Mouse (Mus musculus) embryonic facial prominence, embryonic 13.5 days (tissue): Measurements from ENCODE around the gene Eloa. TPM values are rescaled to one million over a fixed set of nuclear protein-coding genes. Genes with fewer than 3 reads are reported as not detected.
A peak's percentile ranks its signal among the peaks of the same experiment; 100 is the strongest.

ENCODE experiments used
- ATAC-seq: fragments of 200-750 bp; cut with Nextera tagmentation; 2 replicates; pipeline ENCODE4 v1.8.0; 2017; ENCODE audit warnings: low read depth; ENCODE audit not compliant: insufficient number of reproducible peaks, insufficient read depth, low FRiP score, low TSS enrichment
- H3K27ac ChIP-seq: fragments of 300-500 bp; sonication (generic); 2 replicates; pipeline ENCODE4 v1.5.1; 2015; ENCODE audit warnings: moderate library complexity, mild to moderate bottlenecking, inconsistent platforms
- H3K27me3 ChIP-seq: fragments of 300-500 bp; sonication (generic); 2 replicates; pipeline ENCODE4 v1.6.1; 2015; ENCODE audit warnings: mild to moderate bottlenecking, inconsistent platforms
- H3K36me3 ChIP-seq: fragments of 300-500 bp; sonication (generic); 2 replicates; pipeline ENCODE4 v1.6.1; 2015; ENCODE audit warnings: mild to moderate bottlenecking, inconsistent platforms
- H3K4me1 ChIP-seq: fragments of 300-500 bp; sonication (generic); 2 replicates; pipeline ENCODE4 v1.6.1; 2015; ENCODE audit warnings: inconsistent platforms
- H3K4me2 ChIP-seq: fragments of 300-500 bp; sonication (generic); 2 replicates; pipeline ENCODE4 v1.6.1; 2015; ENCODE audit warnings: moderate library complexity, mild to moderate bottlenecking, inconsistent platforms
- H3K4me3 ChIP-seq: fragments of 300-500 bp; sonication (generic); 2 replicates; pipeline ENCODE4 v1.5.1; 2015; ENCODE audit warnings: mild to moderate bottlenecking, inconsistent platforms
- H3K9ac ChIP-seq: fragments of 300-500 bp; sonication (generic); 2 replicates; pipeline ENCODE4 v1.6.1; 2015; ENCODE audit warnings: mild to moderate bottlenecking, inconsistent platforms
- H3K9me3 ChIP-seq: fragments of 300-500 bp; sonication (generic); 2 replicates; pipeline ENCODE4 v1.6.1; 2016; ENCODE audit warnings: inconsistent platforms
- WGBS: fragments of 180-500 bp; shearing (Covaris S2); methylation state at CpG from one replicate; pipeline ENCODE4 v1.1.7; 2015; ENCODE audit warnings: mixed read lengths; 5-methylcytosine and 5-hydroxymethylcytosine counted together
- polyA plus RNA-seq: library from polyadenylated mRNA; unstranded; fragments of >200 nt; fragmentation: Nextera tagmentation; extraction: Ambion mirVana; gene quantifications from 2 replicates; pipeline ENCODE4 v1.2.1, GENCODE M21; 2015

Gene Eloa
- polyA plus RNA-seq, 1 experiment from 2014 or later: 42.5 TPM

DNA sequence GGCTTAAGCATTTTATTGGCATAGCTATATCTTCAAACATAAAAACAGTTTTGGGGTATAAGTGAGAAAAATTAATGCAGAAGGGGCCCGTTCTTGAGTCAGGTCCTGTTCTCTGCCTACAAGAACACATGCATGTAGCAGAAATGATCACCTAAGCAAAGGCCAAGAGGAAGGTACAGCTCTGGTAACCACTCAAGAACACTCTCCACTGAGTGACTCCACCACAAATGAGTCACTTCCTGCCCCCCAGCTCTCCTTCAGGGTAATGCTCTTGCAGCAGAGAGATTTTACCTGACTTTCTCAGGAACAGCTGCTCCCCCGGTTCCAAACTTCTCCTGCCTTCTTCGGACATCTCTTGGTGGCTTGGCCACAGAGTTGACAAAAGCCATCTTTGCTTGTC is 14.7 kb downstream of the Eloa start:
- H3K36me3 ChIP-seq: peaks cover 94% of the 10 kb centered on the region
- ATAC-seq: no peak
- 92% methylated on average over 3 of the region's 3 CpGs for WGBS

DNA sequence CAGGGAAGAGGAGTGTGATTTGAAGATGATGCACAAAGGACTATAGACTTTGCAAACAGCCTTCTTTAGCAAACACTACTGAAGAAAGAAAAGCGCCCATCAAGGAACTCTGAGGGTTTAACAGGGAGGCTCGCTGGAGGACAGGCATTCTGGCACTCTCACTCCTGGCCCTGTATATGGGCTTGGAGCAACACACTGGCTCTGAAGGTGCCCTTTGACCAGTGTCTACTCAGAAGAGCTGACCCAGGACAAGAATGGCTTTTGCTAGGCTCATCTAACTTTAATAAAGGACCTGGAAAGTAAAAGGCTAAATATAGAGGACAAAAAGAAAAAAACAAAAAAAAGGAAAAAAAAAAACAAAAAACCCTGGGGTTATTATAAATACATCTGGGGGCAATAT is 16.6 kb downstream of the Eloa start:
- H3K4me3 ChIP-seq: no peak overlapping the region
- ATAC-seq: no peak
- H3K27me3 ChIP-seq: no peaks in the 10 kb centered on the region
- H3K9ac ChIP-seq: no peak overlapping the region
- H3K36me3 ChIP-seq: peaks cover 86% of the 10 kb centered on the region
- no peaks in the 10 kb centered on the region for H3K9me3 ChIP-seq
- H3K4me2 ChIP-seq: no peak overlapping the region
- WGBS: 88% methylated on average over 2 of the region's 2 CpGs
- H3K27ac ChIP-seq: no peak overlapping the region
- H3K4me1 ChIP-seq: no peaks in the 10 kb centered on the region

More for the DNA sequence above, 14.7 kb downstream of the Eloa start:
- no peak overlapping the region for H3K27ac ChIP-seq
- no peak overlapping the region for H3K9ac ChIP-seq
- H3K9me3 ChIP-seq: no peaks in the 10 kb centered on the region
- no peak overlapping the region for H3K4me3 ChIP-seq
- H3K4me1 ChIP-seq: no peaks in the 10 kb centered on the region
- no peak overlapping the region for H3K4me2 ChIP-seq
- no peaks in the 10 kb centered on the region for H3K27me3 ChIP-seq

DNA sequence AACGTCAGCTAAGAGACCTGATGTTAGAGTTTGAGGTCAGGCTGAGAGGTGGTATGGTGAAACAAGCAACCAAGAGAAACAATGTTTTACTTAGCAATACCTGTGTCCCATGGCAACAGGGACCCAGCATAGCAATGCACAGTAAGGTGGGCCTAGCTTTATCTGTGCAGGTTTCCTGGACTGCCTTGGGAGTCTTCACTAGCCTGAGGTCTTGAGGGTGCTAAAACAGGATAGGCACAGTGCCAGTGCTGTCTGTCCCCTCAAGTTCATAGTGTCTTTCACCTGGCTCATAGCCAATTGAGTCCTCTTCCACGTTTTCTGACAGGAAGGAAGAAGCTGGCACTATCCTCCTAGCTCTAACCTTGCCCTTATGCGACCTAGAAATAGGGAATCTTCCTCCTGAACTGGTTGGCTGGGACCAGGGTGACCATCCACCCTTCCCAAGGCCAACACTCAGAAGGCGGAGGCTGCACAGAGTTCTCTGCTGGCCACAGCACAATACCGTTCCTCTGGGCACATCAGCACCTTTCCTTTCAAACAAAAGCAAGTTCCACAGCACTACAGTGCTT is 17.4 kb downstream of the Eloa start:
- no peak overlapping the region for H3K27ac ChIP-seq
- WGBS: 89% methylated on average over 5 of the region's 5 CpGs
- H3K4me2 ChIP-seq: no peak overlapping the region
- H3K36me3 ChIP-seq: peaks cover 78% of the 10 kb centered on the region
- no peak overlapping the region for H3K4me3 ChIP-seq
- no peak overlapping the region for H3K9ac ChIP-seq
- ATAC-seq: no peak
- H3K27me3 ChIP-seq: no peaks in the 10 kb centered on the region
- no peaks in the 10 kb centered on the region for H3K9me3 ChIP-seq
- H3K4me1 ChIP-seq: no peaks in the 10 kb centered on the region

- Histone ChIP-seq H3K9ac (no peak overlapping the region), H3K4me3 (no peak overlapping the region), H3K9me3 (peaks cover 10% of the 10 kb centered on the region; the same call in 1 of the 2 replicates), H3K4me2 (no peak overlapping the region), H3K27ac (no peak overlapping the region), H3K4me1 (no peaks in the 10 kb centered on the region), H3K27me3 (no peaks in the 10 kb centered on the region), H3K36me3 (no peaks in the 10 kb centered on the region)
- ATAC-seq: no peak
- 80% methylated on average over 4 of the region's 4 CpGs for WGBS
Measured at GRCm38 (mm10) chr4:135995118-135995517, 26.4 kb downstream of the Eloa start.

GRCm38 (mm10) chr4:135993941-135994340 is 27.6 kb downstream of the Eloa start:
- no peak for ATAC-seq
- H3K9me3 ChIP-seq: peaks cover 10% of the 10 kb centered on the region; the same call in 1 of the 2 replicates
- no peak overlapping the region for H3K4me3 ChIP-seq
- no peak overlapping the region for H3K9ac ChIP-seq
- H3K27ac ChIP-seq: no peak overlapping the region
- no peaks in the 10 kb centered on the region for H3K36me3 ChIP-seq
- 95% methylated on average over 6 of the region's 6 CpGs for WGBS
- no peaks in the 10 kb centered on the region for H3K4me1 ChIP-seq
- no peaks in the 10 kb centered on the region for H3K27me3 ChIP-seq
- H3K4me2 ChIP-seq: no peak overlapping the region

DNA sequence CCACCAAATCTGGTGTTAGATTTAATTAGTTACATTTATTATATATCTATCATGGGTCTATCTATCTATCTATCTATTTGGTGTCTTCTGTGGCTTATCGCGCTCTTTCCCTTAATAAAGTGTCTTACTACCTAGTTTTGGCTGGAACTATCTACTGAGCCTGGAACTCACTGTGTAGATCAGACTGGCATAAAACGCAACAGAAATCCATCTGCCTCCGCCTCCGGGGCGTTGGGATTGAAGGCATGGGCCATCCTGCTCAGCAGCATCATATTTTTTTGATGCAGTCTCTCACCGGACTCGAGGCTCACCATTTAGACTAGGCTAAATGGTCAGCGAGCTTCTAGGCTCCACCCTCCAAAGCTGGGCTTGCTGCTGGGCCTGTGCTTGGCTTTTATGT is 33.8 kb downstream of the Eloa start:
- Histone ChIP-seq H3K9me3 (peaks cover 2% of the 10 kb centered on the region; the same call in 1 of the 2 replicates), H3K9ac (peak overlapping the region; percentile 96), H3K4me1 (peaks cover 16% of the 10 kb centered on the region), H3K36me3 (peaks cover 26% of the 10 kb centered on the region), H3K27me3 (no peaks in the 10 kb centered on the region), H3K4me3 (peak overlapping the region; percentile 94), H3K4me2 (peak overlapping the region; percentile 84), H3K27ac (peak overlapping the region; percentile 87)
- ATAC-seq: no peak
- 63% methylated on average over 9 of the region's 9 CpGs for WGBS

DNA sequence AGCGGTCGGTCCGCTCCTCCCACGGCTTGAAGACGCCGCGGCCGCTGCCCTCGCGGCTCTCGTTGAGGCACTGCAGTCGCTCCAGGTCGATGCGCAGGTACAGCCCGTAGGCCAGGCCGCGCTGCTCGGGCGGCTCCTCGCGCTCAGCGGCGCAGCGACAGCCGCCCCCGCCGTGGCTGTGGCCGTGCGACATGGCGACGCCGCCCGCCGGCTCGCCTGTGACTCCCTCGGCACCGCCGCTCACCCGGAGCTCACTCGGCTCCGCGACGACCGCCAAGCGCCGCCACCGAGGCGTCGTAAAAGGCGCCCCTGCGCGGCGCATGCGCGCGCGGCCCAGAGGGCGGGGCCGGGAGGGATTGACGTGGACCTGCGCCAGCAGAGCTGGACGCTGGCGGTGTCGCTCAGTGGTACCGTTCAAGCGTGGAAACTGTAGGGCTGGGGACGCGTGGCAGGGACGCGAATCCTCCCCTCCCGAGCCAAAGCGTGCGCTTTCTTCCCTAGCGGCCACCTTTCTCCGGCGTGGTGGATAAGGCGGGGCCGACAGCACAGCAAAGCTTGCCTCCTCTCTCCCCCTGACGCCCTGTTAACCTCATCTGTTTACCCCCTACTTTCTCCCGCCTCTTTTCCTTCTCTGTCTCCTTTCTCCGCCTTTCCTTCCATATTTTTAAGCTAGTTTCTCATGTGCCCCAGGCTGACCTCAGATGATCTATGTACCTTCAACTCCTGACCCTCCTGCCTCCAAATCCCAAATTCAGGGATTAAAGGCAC is 34.4 kb downstream of the Eloa start, which contains the start of gene Pithd1:
Pithd1 (minus strand) TSS at position 322 of the 768 bp plus-strand sequence.
- ATAC-seq: peak; percentile 69
- WGBS: under 1% methylated on average over 80 of the region's 81 CpGs
- H3K36me3 ChIP-seq: peaks cover 29% of the 10 kb centered on the region
- H3K27me3 ChIP-seq: no peaks in the 10 kb centered on the region
- peaks cover 16% of the 10 kb centered on the region for H3K4me1 ChIP-seq
- H3K4me2 ChIP-seq: peak within 1 kb of the TSS; percentile 84
- peak within 1 kb of the TSS; percentile 96 for H3K9ac ChIP-seq
- H3K9me3 ChIP-seq: peaks cover 2% of the 10 kb centered on the region; the same call in 1 of the 2 replicates
- H3K4me3 ChIP-seq: peak within 1 kb of the TSS; percentile 94
- peak within 1 kb of the TSS; percentile 87 for H3K27ac ChIP-seq

GRCm38 (mm10) chr4:135986301-135986942 is 35.1 kb downstream of the Eloa start:
- no peak for ATAC-seq
- H3K27me3 ChIP-seq: no peaks in the 10 kb centered on the region
- peak overlapping the region; percentile 94 for H3K4me3 ChIP-seq
- H3K9ac ChIP-seq: peak overlapping the region; percentile 96
- peaks cover under 1% of the 10 kb centered on the region; the same call in 1 of the 2 replicates for H3K9me3 ChIP-seq
- 7% methylated on average over 23 of the region's 23 CpGs for WGBS
- H3K4me2 ChIP-seq: peak overlapping the region; percentile 84
- peaks cover 20% of the 10 kb centered on the region for H3K4me1 ChIP-seq
- peak overlapping the region; percentile 87 for H3K27ac ChIP-seq
- peaks cover 36% of the 10 kb centered on the region for H3K36me3 ChIP-seq

GRCm38 (mm10) chr4:135985769-135986168 is 35.8 kb downstream of the Eloa start:
- no peak overlapping the region for H3K27ac ChIP-seq
- H3K4me2 ChIP-seq: peak overlapping the region; percentile 84
- H3K9me3 ChIP-seq: no peaks in the 10 kb centered on the region
- peaks cover 20% of the 10 kb centered on the region for H3K4me1 ChIP-seq
- ATAC-seq: no peak
- H3K36me3 ChIP-seq: peaks cover 43% of the 10 kb centered on the region
- H3K27me3 ChIP-seq: no peaks in the 10 kb centered on the region
- peak overlapping the region; percentile 94 for H3K4me3 ChIP-seq
- WGBS: 88% methylated on average over 7 of the region's 7 CpGs
- H3K9ac ChIP-seq: peak overlapping the region; percentile 96

- no peak overlapping the region for H3K4me3 ChIP-seq
- H3K27ac ChIP-seq: no peak overlapping the region
- peaks cover 20% of the 10 kb centered on the region for H3K4me1 ChIP-seq
- no peaks in the 10 kb centered on the region for H3K27me3 ChIP-seq
- WGBS: 89% methylated on average over 5 of the region's 5 CpGs
- peaks cover 47% of the 10 kb centered on the region for H3K36me3 ChIP-seq
- no peak for ATAC-seq
- peak overlapping the region; percentile 84 for H3K4me2 ChIP-seq
- no peaks in the 10 kb centered on the region for H3K9me3 ChIP-seq
- no peak overlapping the region for H3K9ac ChIP-seq
Measured at GRCm38 (mm10) chr4:135985193-135985592, 36.4 kb downstream of the Eloa start.

DNA sequence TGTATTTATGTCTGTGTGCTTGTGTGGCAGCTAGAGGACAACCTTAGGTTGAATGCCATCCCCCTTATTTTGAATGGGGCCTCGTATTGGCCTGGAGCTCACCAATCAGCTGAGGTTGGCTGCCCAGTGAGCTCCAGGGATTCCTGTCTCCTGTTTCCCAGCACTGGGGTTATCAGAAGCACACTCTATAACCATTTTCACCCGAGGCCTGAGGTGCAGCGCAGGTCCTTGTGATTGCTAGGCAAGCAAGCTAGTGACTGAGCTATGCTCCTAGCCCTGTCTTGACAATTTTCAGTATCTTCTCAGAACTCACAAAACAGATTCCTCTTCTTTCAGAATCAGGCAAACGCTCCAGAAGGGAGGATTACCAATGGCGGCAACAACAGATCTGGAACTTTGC is 37.0 kb downstream of the Eloa start:
- H3K36me3 ChIP-seq: peaks cover 47% of the 10 kb centered on the region
- no peaks in the 10 kb centered on the region for H3K9me3 ChIP-seq
- peak overlapping the region; percentile 32; the same call in 1 of the 2 replicates for H3K9ac ChIP-seq
- ATAC-seq: no peak
- H3K4me3 ChIP-seq: no peak overlapping the region
- H3K27ac ChIP-seq: no peak overlapping the region
- H3K4me1 ChIP-seq: peaks cover 20% of the 10 kb centered on the region
- no peak overlapping the region for H3K4me2 ChIP-seq
- H3K27me3 ChIP-seq: no peaks in the 10 kb centered on the region
- 83% methylated on average over 5 of the region's 5 CpGs for WGBS
